Mouse (Mus musculus) forebrain, embryonic 16.5 days (tissue): ENCODE data around the gene Lhx6. TPM values are rescaled to one million over a fixed set of nuclear protein-coding genes. Genes with fewer than 3 reads are reported as not detected.

Experiments used
- ATAC-seq: fragments of 200-750 bp; cut with Nextera tagmentation; 2 replicates; pipeline ENCODE4 v1.8.0; 2017; ENCODE audit warnings: mild to moderate bottlenecking, moderate library complexity
- H3K27ac ChIP-seq: fragments of 300-500 bp; sonication (generic); 2 replicates; pipeline ENCODE4 v1.5.1; 2014; ENCODE audit warnings: low read length, control low read depth
- H3K27me3 ChIP-seq: fragments of 300-500 bp; sonication (generic); replicated peaks from 2 replicates; pipeline ENCODE4 v1.6.1; 2014; ENCODE audit warnings: low read length; ENCODE audit not compliant: control insufficient read depth, insufficient read depth
- H3K36me3 ChIP-seq: fragments of 300-500 bp; sonication (generic); 2 replicates; pipeline ENCODE4 v1.6.1; 2014; ENCODE audit not compliant: control insufficient read depth, insufficient read depth
- H3K4me1 ChIP-seq: fragments of 300-500 bp; sonication (generic); replicated peaks from 2 replicates; pipeline ENCODE4 v1.6.1; 2014; ENCODE audit warnings: low read length; ENCODE audit not compliant: control insufficient read depth, insufficient read depth
- H3K4me2 ChIP-seq: fragments of 300-500 bp; sonication (generic); 2 replicates; pipeline ENCODE4 v1.6.1; 2014; ENCODE audit warnings: mild to moderate bottlenecking, low read length, control low read depth
- H3K4me3 ChIP-seq: fragments of 300-500 bp; sonication (generic); replicated peaks from 2 replicates; pipeline ENCODE4 v1.5.1; 2014; ENCODE audit warnings: mild to moderate bottlenecking, low read length, control low read depth
- H3K9ac ChIP-seq: fragments of 300-500 bp; sonication (generic); replicated peaks from 2 replicates; pipeline ENCODE4 v1.6.1; 2014; ENCODE audit warnings: low read depth, low read length, control low read depth
- H3K9me3 ChIP-seq: fragments of 300-500 bp; sonication (generic); 2 replicates; pipeline ENCODE4 v1.6.1; 2016; ENCODE audit warnings: low read length; ENCODE audit not compliant: control insufficient read depth
- WGBS: fragments of 180-500 bp; shearing (Covaris S2); extraction: QIAGEN DNeasy Blood & Tissue Kit; methylation state at CpG from one replicate; pipeline ENCODE4 v1.1.7; 2014; 5-methylcytosine and 5-hydroxymethylcytosine counted together
- polyA plus RNA-seq: library from polyadenylated mRNA; unstranded; fragments of >200 nt; fragmentation: Nextera tagmentation; extraction: Ambion mirVana; gene quantifications from 2 replicates; pipeline ENCODE4 v1.2.1, GENCODE M21; 2015

Gene Lhx6
- polyA plus RNA-seq, 1 experiment from 2014 or later = 48.1 TPM

DNA sequence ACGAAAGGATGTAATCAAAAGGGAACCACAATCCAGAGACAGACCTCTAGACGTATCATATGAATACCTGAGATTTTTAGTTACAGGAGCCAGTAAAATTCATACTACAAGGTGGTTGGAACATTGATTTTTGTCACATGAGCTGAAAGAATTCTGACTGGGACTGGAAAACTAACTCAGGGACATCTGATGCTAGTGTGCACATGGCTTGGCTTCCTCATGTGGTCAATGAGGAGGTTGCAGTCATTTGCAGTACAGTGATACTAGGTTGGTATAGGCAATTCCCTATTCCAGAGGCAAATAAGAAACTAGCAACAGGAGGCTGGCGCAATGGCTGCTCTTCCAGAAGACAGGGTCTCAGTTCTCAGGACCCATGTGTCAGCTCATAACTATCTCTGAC is 7.4 kb upstream of the Lhx6 start:
- Histone ChIP-seq H3K4me1 (no peaks in the 10 kb centered on the region), H3K36me3 (peaks cover 12% of the 10 kb centered on the region), H3K9me3 (no peaks in the 10 kb centered on the region), H3K9ac (no peak overlapping the region), H3K4me3 (no peak overlapping the region), H3K27ac (no peak overlapping the region), H3K27me3 (peaks cover 22% of the 10 kb centered on the region), H3K4me2 (no peak overlapping the region)
- 83% methylated on average over 3 of the region's 3 CpGs for WGBS
- no peak for ATAC-seq

DNA sequence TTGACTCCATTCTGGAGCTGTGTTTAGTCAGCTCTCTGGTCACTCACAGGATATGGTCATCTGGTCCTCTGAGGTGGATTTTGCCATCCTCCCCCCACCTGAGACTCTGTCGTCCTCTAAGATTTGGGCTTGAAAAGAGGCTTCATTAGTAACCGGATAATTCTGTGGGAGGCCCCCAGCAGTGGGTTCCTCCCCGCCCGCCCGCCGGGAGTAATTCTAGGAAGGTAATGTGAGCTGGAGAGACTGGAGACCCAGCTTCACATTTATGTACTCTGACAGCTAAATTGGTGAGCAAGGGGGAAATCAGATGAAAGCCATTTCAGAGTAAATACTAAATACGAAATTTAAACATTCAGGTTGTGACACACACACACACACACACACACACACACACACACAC is 3.4 kb upstream of the Lhx6 start:
- ATAC-seq = no peak
- no peak overlapping the region for H3K27ac ChIP-seq
- H3K27me3 ChIP-seq = peaks cover 44% of the 10 kb centered on the region
- 5% methylated on average over 7 of the region's 7 CpGs for WGBS
- no peaks in the 10 kb centered on the region for H3K9me3 ChIP-seq
- no peak overlapping the region for H3K4me2 ChIP-seq
- H3K4me1 ChIP-seq = peaks cover 18% of the 10 kb centered on the region
- no peaks in the 10 kb centered on the region for H3K36me3 ChIP-seq
- H3K4me3 ChIP-seq = no peak overlapping the region
- H3K9ac ChIP-seq = no peak overlapping the region

DNA sequence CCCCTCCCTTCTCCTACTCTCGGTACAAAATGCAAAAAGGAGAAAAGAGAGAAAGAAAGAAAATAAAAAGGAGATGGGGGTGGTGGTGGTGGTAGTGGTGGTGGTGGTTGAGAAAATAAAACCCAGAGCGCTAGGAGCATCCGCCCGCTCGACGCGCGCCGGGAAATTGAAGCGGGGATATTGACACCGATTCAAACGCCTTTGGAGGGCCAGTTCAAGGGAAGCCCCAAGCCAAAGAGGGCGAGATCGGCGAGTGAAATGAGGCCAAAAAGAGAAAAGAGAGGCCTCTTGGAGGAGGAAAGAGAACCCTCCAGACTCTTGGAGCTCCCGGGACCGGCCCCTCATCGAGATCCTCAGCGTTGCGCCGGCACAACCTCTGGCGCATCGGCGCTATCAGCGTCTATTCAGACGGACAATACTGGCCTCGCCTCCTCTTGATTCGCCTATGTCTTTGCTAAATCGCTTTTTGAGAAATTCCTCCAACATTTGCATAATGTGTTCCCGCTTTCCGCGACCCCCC is 712 bp downstream of the Lhx6 start:
- peak overlapping the region; percentile 51 for H3K9ac ChIP-seq
- peak overlapping the region; percentile 44 for H3K4me3 ChIP-seq
- peak overlapping the region; percentile 87 for H3K27ac ChIP-seq
- no peaks in the 10 kb centered on the region for H3K9me3 ChIP-seq
- peak overlapping the region; percentile 57 for H3K4me2 ChIP-seq
- H3K27me3 ChIP-seq = peaks cover 60% of the 10 kb centered on the region
- peaks cover 34% of the 10 kb centered on the region for H3K4me1 ChIP-seq
- peak; percentile 33 for ATAC-seq
- WGBS = 0% methylated on average over 32 of the region's 32 CpGs
- H3K36me3 ChIP-seq = no peaks in the 10 kb centered on the region

DNA sequence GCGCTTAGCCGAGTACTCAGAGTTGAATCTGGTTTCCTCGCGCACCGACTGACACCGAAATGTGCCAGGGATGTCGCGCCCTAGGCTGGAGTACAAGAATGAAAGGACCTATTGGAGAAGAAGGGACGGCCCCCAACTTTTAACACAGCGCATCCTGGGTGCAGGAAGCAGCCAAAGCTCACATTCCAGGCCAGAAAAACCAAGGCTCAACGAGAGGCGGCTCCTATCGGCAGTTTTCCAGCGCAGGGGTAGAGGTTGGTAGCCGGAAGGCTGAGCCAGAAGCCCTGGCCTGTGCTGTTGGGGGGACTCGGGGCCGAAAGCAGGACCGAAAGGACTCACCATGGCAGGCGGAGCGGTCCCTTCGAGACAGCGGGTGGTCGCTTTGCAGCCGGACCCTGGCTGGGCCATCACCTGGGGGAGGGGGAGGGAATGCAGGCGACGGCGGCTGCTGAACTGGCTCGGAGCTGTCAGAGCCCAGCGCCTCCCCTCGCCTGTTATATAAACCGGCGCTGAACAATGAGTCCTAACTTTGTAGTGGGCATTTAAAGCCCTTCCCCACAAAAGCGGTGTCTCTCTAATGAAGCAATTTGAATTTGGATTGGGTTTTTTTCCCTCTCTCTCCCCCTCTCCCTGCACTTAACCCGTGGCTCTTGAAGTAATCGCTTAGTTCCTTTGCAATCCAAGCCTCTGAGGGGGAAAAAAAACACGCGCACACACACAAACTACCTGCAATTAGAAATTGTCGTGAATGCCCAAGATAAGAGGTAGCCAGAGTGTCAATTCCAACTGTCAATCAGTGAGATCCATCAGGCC is 1.4 kb downstream of the Lhx6 start:
- peak overlapping the region; percentile 87 for H3K27ac ChIP-seq
- ATAC-seq = peak; percentile 22; the same call in 1 of the 2 replicates
- peak overlapping the region; percentile 57 for H3K4me2 ChIP-seq
- H3K27me3 ChIP-seq = peaks cover 64% of the 10 kb centered on the region
- H3K36me3 ChIP-seq = no peaks in the 10 kb centered on the region
- no peaks in the 10 kb centered on the region for H3K9me3 ChIP-seq
- peak overlapping the region; percentile 44 for H3K9ac ChIP-seq
- H3K4me1 ChIP-seq = peaks cover 34% of the 10 kb centered on the region
- peak overlapping the region; percentile 44 for H3K4me3 ChIP-seq
- WGBS = under 1% methylated on average over 38 of the region's 38 CpGs

DNA sequence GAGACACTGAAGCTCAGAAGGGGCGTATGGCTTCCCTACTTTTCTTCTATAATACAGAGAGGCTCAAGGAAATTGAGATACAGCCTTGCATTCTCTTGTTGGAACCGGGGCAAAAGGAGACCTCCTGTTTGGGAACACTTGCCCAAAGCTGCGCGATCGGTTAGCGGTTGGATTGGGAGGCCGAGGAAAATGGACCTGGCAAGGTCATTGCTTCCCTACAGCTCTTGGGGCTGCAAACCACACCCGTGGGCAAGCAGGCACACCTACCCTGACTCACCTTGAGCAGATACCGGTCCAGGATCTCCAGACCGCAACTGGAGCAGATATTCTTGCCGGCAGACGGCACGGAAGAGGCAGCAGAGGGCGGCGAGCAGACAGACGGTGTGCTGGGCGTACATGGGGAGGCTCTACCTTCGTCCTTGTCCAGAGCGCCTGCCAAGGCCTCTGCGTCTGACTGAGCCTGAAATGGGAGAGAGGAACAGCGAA is 2.1 kb downstream of the Lhx6 start:
- peak overlapping the region; percentile 44 for H3K9ac ChIP-seq
- H3K36me3 ChIP-seq = no peaks in the 10 kb centered on the region
- WGBS = 2% methylated on average over 21 of the region's 21 CpGs
- H3K27me3 ChIP-seq = peaks cover 67% of the 10 kb centered on the region
- H3K4me3 ChIP-seq = peak overlapping the region; percentile 44
- H3K27ac ChIP-seq = peak overlapping the region; percentile 87
- H3K4me2 ChIP-seq = peak overlapping the region; percentile 57
- no peaks in the 10 kb centered on the region for H3K9me3 ChIP-seq
- no peak for ATAC-seq
- H3K4me1 ChIP-seq = peaks cover 34% of the 10 kb centered on the region

DNA sequence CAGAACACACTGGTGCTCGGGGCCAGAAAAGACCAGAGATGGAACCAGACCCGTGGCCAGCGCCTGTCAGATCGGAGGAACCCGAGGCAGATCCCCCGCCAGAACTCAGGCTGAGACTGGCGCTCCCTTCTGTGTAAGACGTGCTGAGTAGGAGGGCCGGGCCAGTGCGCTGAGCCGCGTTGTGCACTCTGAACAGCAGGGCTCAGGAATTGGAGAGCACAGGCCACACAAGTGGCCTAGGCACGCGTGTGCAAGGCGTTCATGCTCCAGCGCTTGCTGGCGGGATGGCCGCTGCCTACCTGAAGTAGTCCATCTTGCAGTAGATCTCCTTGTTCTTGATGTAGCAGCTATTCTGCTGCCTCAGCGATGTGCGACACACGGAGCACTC is 2.7 kb downstream of the Lhx6 start:
- Histone ChIP-seq H3K4me3 (peak overlapping the region; percentile 44), H3K9me3 (no peaks in the 10 kb centered on the region), H3K27me3 (peaks cover 69% of the 10 kb centered on the region), H3K9ac (peak overlapping the region; percentile 44), H3K4me2 (peak overlapping the region; percentile 57), H3K27ac (peak overlapping the region; percentile 87), H3K36me3 (no peaks in the 10 kb centered on the region), H3K4me1 (peaks cover 34% of the 10 kb centered on the region)
- WGBS = 1% methylated on average over 21 of the region's 21 CpGs
- ATAC-seq = no peak

DNA sequence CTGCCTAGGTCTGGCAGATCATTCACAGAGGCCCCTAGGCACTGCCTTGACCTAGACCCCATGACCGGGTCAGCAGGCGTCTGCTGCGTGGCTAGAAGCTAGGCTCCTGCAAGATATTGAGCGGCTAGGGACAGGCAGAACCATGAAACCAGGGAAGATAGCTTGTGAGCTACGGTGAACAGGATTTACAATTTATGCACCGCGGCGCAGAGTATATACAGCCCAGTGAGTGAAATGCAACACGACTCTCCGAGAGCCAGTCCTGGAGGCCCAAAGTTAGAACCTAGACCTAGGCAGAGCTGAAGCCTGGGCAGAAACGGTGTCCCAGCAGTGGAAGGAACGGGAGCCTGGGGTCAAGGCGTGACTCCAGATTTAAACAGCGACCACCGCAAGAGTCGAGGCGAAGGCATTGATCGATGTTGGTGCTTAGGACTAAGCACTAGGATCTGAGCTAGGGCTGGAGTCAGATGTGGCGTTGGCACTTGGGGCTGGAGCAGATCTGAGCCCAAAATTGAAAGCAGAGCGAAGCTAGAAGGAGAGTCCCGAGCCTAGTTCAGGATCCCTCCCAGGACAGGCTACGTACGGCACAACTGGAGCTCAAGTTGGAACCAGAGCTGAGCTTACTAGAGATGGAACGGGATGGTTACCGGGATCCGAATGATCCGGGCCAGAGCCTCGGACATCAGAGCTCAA is 3.2 kb downstream of the Lhx6 start:
- Histone ChIP-seq H3K4me3 (peak overlapping the region; percentile 44), H3K27me3 (peaks cover 69% of the 10 kb centered on the region), H3K4me2 (peak overlapping the region; percentile 57), H3K9ac (peak overlapping the region; percentile 44), H3K9me3 (no peaks in the 10 kb centered on the region), H3K4me1 (peaks cover 34% of the 10 kb centered on the region), H3K27ac (peak overlapping the region; percentile 87), H3K36me3 (no peaks in the 10 kb centered on the region)
- WGBS = 3% methylated on average over 28 of the region's 28 CpGs
- ATAC-seq = no peak

DNA sequence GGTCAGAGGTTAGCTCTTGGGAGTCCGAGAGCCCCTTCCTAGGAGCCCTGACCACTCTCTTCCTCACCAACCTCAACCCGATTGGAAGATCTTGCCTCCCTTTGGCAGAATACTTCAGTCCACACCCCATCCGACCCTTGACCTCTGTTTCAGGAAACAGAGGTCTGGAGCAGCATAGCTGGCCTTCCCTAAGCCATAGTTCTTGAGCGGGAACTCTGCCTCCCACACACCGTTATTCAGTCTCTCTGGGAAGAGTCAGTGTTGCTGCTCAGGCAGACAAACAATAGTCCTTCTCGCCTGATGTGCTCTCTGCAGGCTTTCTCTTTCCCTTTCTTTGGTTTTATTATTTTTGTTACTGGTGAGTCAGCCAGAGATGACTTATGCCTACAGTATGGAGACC is 5.5 kb downstream of the Lhx6 start:
- 6% methylated on average over 6 of the region's 6 CpGs for WGBS
- H3K4me3 ChIP-seq = peak overlapping the region; percentile 7
- peak overlapping the region; percentile 57 for H3K4me2 ChIP-seq
- H3K36me3 ChIP-seq = no peaks in the 10 kb centered on the region
- peaks cover 72% of the 10 kb centered on the region for H3K27me3 ChIP-seq
- H3K9me3 ChIP-seq = no peaks in the 10 kb centered on the region
- no peak overlapping the region for H3K9ac ChIP-seq
- peaks cover 27% of the 10 kb centered on the region for H3K4me1 ChIP-seq
- no peak overlapping the region for H3K27ac ChIP-seq
- no peak for ATAC-seq

DNA sequence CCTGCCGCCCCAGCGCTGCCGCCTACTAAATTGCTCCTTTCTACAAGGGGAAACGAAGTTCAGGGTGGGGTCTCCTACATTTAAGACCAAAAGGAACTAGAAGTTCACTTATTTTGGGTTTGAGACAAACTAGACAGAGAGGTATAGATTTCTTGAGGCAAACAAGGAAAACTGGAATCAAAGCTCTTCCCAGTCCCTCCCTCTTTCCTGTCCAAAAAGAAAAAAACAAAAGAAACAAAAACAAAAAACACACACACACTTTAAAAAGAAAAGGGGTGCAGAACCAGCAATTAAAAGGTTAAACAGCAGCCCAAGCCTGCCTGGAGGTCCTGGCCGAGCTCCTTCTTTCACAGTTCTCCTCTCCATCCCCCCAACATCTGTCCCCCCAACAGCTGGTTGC is 7.2 kb downstream of the Lhx6 start:
- H3K36me3 ChIP-seq = no peaks in the 10 kb centered on the region
- H3K4me2 ChIP-seq = peak overlapping the region; percentile 57
- 2% methylated on average over 5 of the region's 5 CpGs for WGBS
- no peak overlapping the region for H3K27ac ChIP-seq
- ATAC-seq = no peak
- no peaks in the 10 kb centered on the region for H3K9me3 ChIP-seq
- H3K27me3 ChIP-seq = peaks cover 88% of the 10 kb centered on the region
- H3K9ac ChIP-seq = peak overlapping the region; percentile 5; the same call in 1 of the 2 replicates
- peaks cover 14% of the 10 kb centered on the region for H3K4me1 ChIP-seq
- peak overlapping the region; percentile 22 for H3K4me3 ChIP-seq
